Mouse (Mus musculus) embryonic fibroblast, embryonic 13.5 days (primary cell): ENCODE measurements at regions not wholly inside any gene's neighbourhood (a gene's known extent, or its start where the extent isn't known, plus 50 kb on each side); places are given as distances from the start of the nearest gene placed in this dataset.
"Not testable (repeated sequence)": the region's sequence is repeated elsewhere in the genome, so short reads cannot be mapped to it uniquely, and the experiment has no call there.

Experiments used
- H3K27ac ChIP-seq: 2 replicates; pipeline ENCODE4 v1.5.1; 2012; ENCODE audit warnings: low read length, control low read depth, inconsistent platforms; ENCODE audit not compliant: insufficient read depth
- H3K4me1 ChIP-seq: 2 replicates; pipeline ENCODE4 v1.6.1; 2011; ENCODE audit warnings: low read length; ENCODE audit not compliant: control insufficient read depth, insufficient read depth
- H3K4me3 ChIP-seq: 2 replicates; pipeline ENCODE4 v1.5.1; 2011; ENCODE audit warnings: mild to moderate bottlenecking, control low read depth, low read length; ENCODE audit not compliant: insufficient read depth
- CTCF ChIP-seq: IDR thresholded peaks from 2 replicates; pipeline ENCODE4 v1.5.1; 2011; ENCODE audit warnings: mild to moderate bottlenecking, control low read depth, low read length, moderate library complexity, borderline replicate concordance; ENCODE audit not compliant: insufficient read depth
- POLR2A ChIP-seq: IDR thresholded peaks from 2 replicates; pipeline ENCODE4 v1.6.1; 2011; ENCODE audit warnings: low read depth, mild to moderate bottlenecking, control low read depth, low read length, moderate library complexity

DNA sequence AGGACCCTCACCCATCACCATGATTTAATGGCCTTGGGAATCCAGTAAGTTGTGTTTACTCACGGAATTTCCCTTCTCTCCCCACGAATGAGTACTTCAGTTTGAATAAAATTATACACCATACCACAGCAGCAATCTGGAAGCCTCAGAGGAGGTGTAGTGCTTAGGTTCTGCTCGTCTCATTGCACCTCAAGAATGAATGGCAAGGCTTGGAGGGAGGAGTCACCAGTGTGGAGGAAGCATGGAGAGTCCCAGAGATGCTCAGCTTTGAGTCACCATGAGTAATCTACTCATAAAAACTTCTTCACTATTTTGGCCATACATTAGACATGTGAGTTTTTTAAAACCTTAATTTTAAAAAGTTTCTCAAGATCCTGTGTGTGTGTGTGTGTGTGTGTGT lies 98.8 kb upstream of the Nrip1 start:
- H3K4me3 ChIP-seq: no peak overlapping the region
- no peaks in the 10 kb centered on the region; the same call in 1 of the 2 replicates for H3K4me1 ChIP-seq
- TF ChIP-seq CTCF (no peak), POLR2A (no peak)
- H3K27ac ChIP-seq: no peak overlapping the region

DNA sequence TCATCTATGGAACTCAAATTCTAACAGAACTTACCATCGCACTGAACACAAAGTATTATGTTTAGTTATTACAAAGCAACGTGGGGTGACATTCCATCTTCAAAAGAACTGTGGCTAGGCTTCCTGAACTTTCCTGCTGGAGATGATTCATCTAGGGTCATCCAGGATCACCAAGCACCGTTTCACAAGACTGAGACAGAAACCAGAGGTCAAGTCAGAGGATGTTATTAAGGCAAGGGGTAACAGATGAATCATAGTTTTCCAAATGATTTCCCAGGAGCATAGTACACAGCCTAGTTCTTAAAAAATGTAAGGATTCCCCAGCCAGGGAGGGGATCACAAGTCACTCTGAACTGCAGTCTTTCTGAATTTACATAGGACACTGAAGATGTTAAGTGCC lies 97.5 kb upstream of the Nrip1 start:
- TF ChIP-seq POLR2A (no peak), CTCF (no peak)
- no peak overlapping the region for H3K4me3 ChIP-seq
- H3K27ac ChIP-seq: no peak overlapping the region; the same call in 1 of the 2 replicates
- no peaks in the 10 kb centered on the region; the same call in 1 of the 2 replicates for H3K4me1 ChIP-seq

DNA sequence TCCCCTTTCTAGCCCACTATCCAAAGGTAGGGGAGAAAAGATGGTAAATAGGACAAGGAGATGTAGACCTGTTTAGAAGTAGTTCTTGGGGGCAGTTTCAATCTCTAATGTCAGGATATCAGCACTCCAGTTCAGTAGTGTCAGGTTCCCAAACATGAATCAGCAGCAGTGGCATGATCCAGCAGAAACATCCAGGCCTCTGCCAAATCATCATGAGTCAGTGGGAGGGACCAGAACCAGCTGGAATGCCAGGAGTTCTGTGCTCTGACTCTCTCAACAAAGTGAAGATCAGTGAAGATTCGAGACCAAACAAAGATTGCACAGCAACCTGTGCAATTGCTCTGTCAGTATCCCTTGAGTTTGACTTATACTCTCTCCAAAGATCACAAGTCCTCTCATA lies 85.9 kb upstream of the Nrip1 start:
- TF ChIP-seq POLR2A (no peak), CTCF (no peak)
- Histone ChIP-seq H3K4me1 (no peaks in the 10 kb centered on the region), H3K27ac (no peak overlapping the region), H3K4me3 (no peak overlapping the region)

- not testable (repeated sequence) for H3K4me1 ChIP-seq, H3K4me3 ChIP-seq, H3K27ac ChIP-seq
Measured at GRCm38 (mm10) chr16:76456300-76456599, 82.6 kb upstream of the Nrip1 start.

DNA sequence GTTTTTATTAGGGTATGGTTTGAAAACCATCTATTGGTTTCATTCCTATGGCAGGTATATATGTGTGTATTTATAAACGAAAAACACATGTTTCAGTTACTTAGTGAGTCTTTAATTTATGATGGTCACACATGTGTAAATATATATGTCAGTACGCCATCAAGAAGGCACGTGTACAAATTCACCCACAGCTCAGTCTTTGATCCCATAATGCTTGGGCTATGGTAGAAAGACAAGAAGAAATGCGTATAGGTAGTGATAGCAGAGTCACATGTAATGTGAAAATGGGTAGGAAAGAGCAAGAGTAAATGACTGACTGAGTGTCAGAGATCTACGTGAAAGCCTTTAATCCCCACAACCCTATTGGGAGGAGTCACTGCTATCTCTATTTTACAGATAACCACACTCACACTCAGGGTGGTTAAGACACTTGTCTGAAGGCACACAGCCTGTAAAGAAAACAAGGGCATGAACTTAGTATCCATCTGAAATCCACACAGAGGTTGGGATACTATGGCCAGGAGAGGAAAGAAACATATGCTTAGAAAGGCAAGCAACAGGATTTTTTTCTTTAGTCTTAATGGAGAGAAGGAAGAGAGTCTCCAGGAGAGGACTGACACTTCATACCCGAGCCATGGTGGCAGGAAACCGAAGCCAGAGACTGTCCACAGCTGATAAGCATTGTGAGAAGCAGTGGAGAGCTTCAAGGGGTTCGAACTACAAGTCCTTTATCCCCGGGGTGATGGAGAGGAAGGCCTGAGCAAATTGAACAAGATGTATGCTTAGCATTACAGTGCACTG lies 82.1 kb upstream of the Nrip1 start:
- no peak overlapping the region for H3K4me3 ChIP-seq
- no peak overlapping the region for H3K27ac ChIP-seq
- TF ChIP-seq CTCF: no peak
- no peak for TF ChIP-seq POLR2A

DNA sequence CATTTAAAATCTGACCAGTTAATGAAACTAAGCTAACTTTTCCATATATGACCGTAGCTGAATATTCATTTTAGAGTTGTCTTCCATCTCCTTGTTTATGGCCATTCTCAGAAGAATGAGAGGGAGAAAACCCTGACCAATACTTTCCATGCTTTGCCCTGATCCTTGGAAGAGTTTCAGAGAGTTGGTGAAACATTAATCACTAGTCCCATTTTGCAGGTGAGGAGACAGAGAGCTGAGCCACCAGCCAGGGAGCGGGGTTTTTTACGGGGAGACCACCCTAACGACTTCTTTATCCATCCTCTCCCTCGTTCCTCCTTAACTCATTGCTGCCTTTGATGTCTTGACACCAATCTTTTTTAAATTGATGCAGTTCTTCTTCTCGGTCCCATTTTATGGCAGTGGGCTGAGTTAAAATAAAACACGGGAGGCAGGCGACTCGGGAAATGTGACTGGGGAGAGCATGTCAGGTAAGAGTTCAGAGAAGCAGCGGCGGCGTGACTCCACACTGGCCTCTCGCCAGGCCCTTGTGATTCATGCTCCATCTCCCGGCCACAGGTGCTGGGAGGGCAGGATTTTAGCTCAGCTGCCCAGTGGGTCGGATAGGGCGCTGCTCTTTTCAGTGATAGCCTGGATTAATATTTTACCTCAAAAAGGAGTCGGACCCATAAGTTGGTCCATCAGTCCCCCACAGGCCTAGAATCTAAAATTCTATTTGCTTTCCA lies 81.3 kb upstream of the Nrip1 start:
- TF ChIP-seq POLR2A (no peak), CTCF (no peak)
- Histone ChIP-seq H3K4me3 (no peak overlapping the region), H3K27ac (no peak overlapping the region), H3K4me1 (no peaks in the 10 kb centered on the region)

More for the DNA sequence above, 82.1 kb upstream of the Nrip1 start:
- H3K4me1 ChIP-seq: no peaks in the 10 kb centered on the region

- no peak overlapping the region for H3K27ac ChIP-seq
- TF ChIP-seq CTCF: no peak
- TF ChIP-seq POLR2A: no peak
- H3K4me1 ChIP-seq: no peaks in the 10 kb centered on the region
- no peak overlapping the region for H3K4me3 ChIP-seq
Measured at GRCm38 (mm10) chr16:76453457-76454200, 80.0 kb upstream of the Nrip1 start.

GRCm38 (mm10) chr16:76448773-76449172 lies 75.1 kb upstream of the Nrip1 start:
- Histone ChIP-seq H3K4me3 (no peak overlapping the region), H3K27ac (no peak overlapping the region), H3K4me1 (no peaks in the 10 kb centered on the region)
- TF ChIP-seq CTCF (no peak), POLR2A (no peak)

- Histone ChIP-seq H3K4me1 (no peaks in the 10 kb centered on the region), H3K27ac (no peak overlapping the region), H3K4me3 (no peak overlapping the region)
- TF ChIP-seq POLR2A (no peak), CTCF (no peak)
Measured at GRCm38 (mm10) chr16:76447033-76447432, 73.4 kb upstream of the Nrip1 start.

- no peak for TF ChIP-seq POLR2A
- TF ChIP-seq CTCF: no peak
- no peak overlapping the region for H3K27ac ChIP-seq
- H3K4me1 ChIP-seq: no peaks in the 10 kb centered on the region
Measured at GRCm38 (mm10) chr16:76444668-76445067, 71.0 kb upstream of the Nrip1 start.

More at GRCm38 (mm10) chr16:76444668-76445067, 71.0 kb upstream of the Nrip1 start:
- no peak overlapping the region for H3K4me3 ChIP-seq
